Mouse (Mus musculus) embryonic fibroblast, embryonic 13.5 days (primary cell): ENCODE results near the gene Fkbp3.

Source experiments
- CTCF ChIP-seq: IDR thresholded peaks from 2 replicates; pipeline ENCODE4 v1.5.1; 2011; ENCODE audit warnings: mild to moderate bottlenecking, control low read depth, low read length, moderate library complexity, borderline replicate concordance; ENCODE audit not compliant: insufficient read depth
- POLR2A ChIP-seq: IDR thresholded peaks from 2 replicates; pipeline ENCODE4 v1.6.1; 2011; ENCODE audit warnings: low read depth, mild to moderate bottlenecking, control low read depth, low read length, moderate library complexity

- TF ChIP-seq CTCF (no peak), POLR2A (no peak)
Measured at GRCm38 (mm10) chr12:65035839-65036189, 38.0 kb downstream of the Fkbp3 start.
